Mouse (Mus musculus): Measurements from ENCODE around the gene Fam241a. TPM values are rescaled to one million over a fixed set of nuclear protein-coding genes. Genes with fewer than 3 reads are reported as not detected.

The Fam241a gene
- total and polyA plus RNA-seq, 3 experiments, result 1.6 to 12.7 (median 5.3) TPM

GRCm38 (mm10) chr3:127926635-127927183 lies 30.6 kb upstream of the Fam241a start:
- no peak for DNase-seq (ENCODE audit: extremely low read depth)
- peaks cover 6 to 31% of the 10 kb centered on the region in 2 experiments for H3K4me1 ChIP-seq (ENCODE audit: control insufficient read depth in 1 of 2, insufficient read depth in 2 of 2)
- H3K27me3 ChIP-seq (replicated peaks), result no peaks in the 10 kb centered on the region
- no peaks in the 10 kb centered on the region for H3K9me3 ChIP-seq (replicated peaks; ENCODE audit: low read length)
- H3K4me2 ChIP-seq (ENCODE audit: insufficient read depth, low read depth, poor library complexity, severe bottlenecking), result peak overlapping the region; percentile 6; the same call in 1 of the 2 replicates
- dilution Hi-C loops (cut with MboI; ENCODE audit: extremely low pct_ligation_motif_present, extremely low pct_unique_long_range_greater_than_20kb, low sequenced_read_pairs), result no loop called here
- H3K4me3 ChIP-seq (replicated peaks in 1 of 3; ENCODE audit: low read depth in 2 of 3, low read length in 2 of 3, poor library complexity in 1 of 3), result no peak overlapping the region
- no peak overlapping the region for H3K27ac ChIP-seq (ENCODE audit: insufficient read depth, low read depth)
- no peak overlapping the region for H3K9ac ChIP-seq (ENCODE audit: insufficient read depth, low read depth)
- H3K79me2 ChIP-seq (replicated peaks; ENCODE audit: control insufficient read depth, extremely low read depth, insufficient read depth, poor library complexity, severe bottlenecking), result no peaks in the 10 kb centered on the region
- in situ Hi-C loops (cut with MboI; ENCODE audit: low pct_ligation_motif_present, low pct_unique_long_range_greater_than_20kb, low sequenced_read_pairs), result loop anchor here (25.0 kb wide), 2 partner anchors 164 to 314 kb away; no protein-coding TSS in a partner anchor
- H3K36me3 ChIP-seq (replicated peaks in 1 of 2; ENCODE audit: control insufficient read depth in 1 of 2, insufficient read depth in 1 of 2, low read length in 1 of 2), result no peaks in the 10 kb centered on the region
- TF ChIP-seq MYC (IDR thresholded peaks at IDR 0.05; ENCODE audit: low read depth, low read length), result 0 out of 2 replicates have a peak, but pooled peaks have one; percentile 25
- TF ChIP-seq JUN (IDR thresholded peaks at IDR 0.05; ENCODE audit: insufficient read depth, low read depth, low read length), result no peak
- peak; percentile 48; the same call in 1 of the 2 replicates for TF ChIP-seq MAX (IDR thresholded peaks at IDR 0.05; ENCODE audit: low read length)
- no peak for TF ChIP-seq E2F4 (IDR thresholded peaks at IDR 0.05; ENCODE audit: insufficient replicate concordance, low read depth, low read length)
- 0 out of 2 replicates have a peak, but pooled peaks have one; percentile 32 for TF ChIP-seq SIN3A (IDR thresholded peaks at IDR 0.05; ENCODE audit: low read length)
- TF ChIP-seq ZC3H11A (IDR thresholded peaks at IDR 0.05; ENCODE audit: low read depth, low read length), result no peak
- TF ChIP-seq ETS1 (conservative IDR thresholded peaks at IDR 0.05; ENCODE audit: low read depth, low read length), result peak; percentile 71
- peak; percentile 40; the same call in 1 of the 2 replicates for TF ChIP-seq ELF1 (IDR thresholded peaks at IDR 0.05; ENCODE audit: low read depth, low read length)
- TF ChIP-seq JUND (conservative IDR thresholded peaks at IDR 0.05; ENCODE audit: low read depth, low read length), result no peak
- peak; percentile 63 for TF ChIP-seq EP300 (IDR thresholded peaks at IDR 0.05; ENCODE audit: low read length)
- TF ChIP-seq SMC3 (IDR thresholded peaks at IDR 0.05; ENCODE audit: low read depth, low read length), result no peak
- TF ChIP-seq MAFK (IDR thresholded peaks at IDR 0.05; ENCODE audit: insufficient replicate concordance, low read length), result 0 out of 2 replicates have a peak, but pooled peaks have one; percentile 27
- no peak for TF ChIP-seq POLR2A (IDR thresholded peaks at IDR 0.05; ENCODE audit: low read depth, low read length)
- no peak for TF ChIP-seq MAZ (IDR thresholded peaks at IDR 0.05; ENCODE audit: low read depth, low read length)
- TF ChIP-seq BHLHE40 (IDR thresholded peaks at IDR 0.05; ENCODE audit: low read depth, low read length), result peak; percentile 82
- TF ChIP-seq POLR2AphosphoS2 (IDR thresholded peaks at IDR 0.05; ENCODE audit: low read depth, low read length), result no peak
- TF ChIP-seq TBP (conservative IDR thresholded peaks at IDR 0.05; ENCODE audit: low read depth, low read length), result no peak

DNA sequence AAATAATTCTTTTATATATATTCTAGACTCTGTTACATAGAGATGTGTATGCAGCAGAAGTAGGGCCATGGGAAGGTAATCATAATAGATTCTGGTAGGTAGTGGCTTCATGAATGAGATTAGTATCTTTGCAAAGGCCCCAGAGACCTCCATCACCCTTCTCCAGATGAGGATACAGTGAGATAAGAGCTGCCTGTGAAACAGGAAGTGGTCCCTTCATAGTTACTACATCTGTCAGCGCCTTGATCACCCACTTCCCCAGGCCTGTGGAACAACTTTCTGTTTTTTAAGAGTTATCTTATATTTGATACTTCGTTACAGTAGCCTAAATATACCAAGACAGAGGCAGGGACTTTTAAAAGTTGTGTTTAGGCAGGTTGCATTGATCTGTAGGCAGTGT lies 28.3 kb upstream of the Fam241a start:
- TF ChIP-seq SIN3A (IDR thresholded peaks at IDR 0.05; ENCODE audit: low read length) (no peak), ELF1 (IDR thresholded peaks at IDR 0.05; ENCODE audit: low read depth, low read length) (0 out of 2 replicates have a peak, but pooled peaks have one; percentile 17), EP300 (IDR thresholded peaks at IDR 0.05; ENCODE audit: low read length) (peak; percentile 45; the same call in 1 of the 2 replicates)
- in situ Hi-C loops (cut with MboI; ENCODE audit: low pct_ligation_motif_present, low pct_unique_long_range_greater_than_20kb, low sequenced_read_pairs), result no loop called here
- Histone ChIP-seq H3K36me3 (replicated peaks in 1 of 2; ENCODE audit: control insufficient read depth in 1 of 2, insufficient read depth in 1 of 2, low read length in 1 of 2) (no peaks in the 10 kb centered on the region), H3K9me3 (replicated peaks; ENCODE audit: low read length) (no peaks in the 10 kb centered on the region), H3K27ac (ENCODE audit: insufficient read depth, low read depth) (no peak overlapping the region), H3K4me1 (ENCODE audit: control insufficient read depth in 1 of 2, insufficient read depth in 2 of 2) (peaks cover 6 to 32% of the 10 kb centered on the region in 2 experiments), H3K27me3 (replicated peaks) (no peaks in the 10 kb centered on the region), H3K79me2 (replicated peaks; ENCODE audit: control insufficient read depth, extremely low read depth, insufficient read depth, poor library complexity, severe bottlenecking) (no peaks in the 10 kb centered on the region), H3K4me3 (replicated peaks in 1 of 3; ENCODE audit: low read depth in 2 of 3, low read length in 2 of 3, poor library complexity in 1 of 3) (no peak overlapping the region), H3K4me2 (ENCODE audit: insufficient read depth, low read depth, poor library complexity, severe bottlenecking) (no peak overlapping the region), H3K9ac (ENCODE audit: insufficient read depth, low read depth) (no peak overlapping the region)
- dilution Hi-C loops (cut with MboI; ENCODE audit: extremely low pct_ligation_motif_present, extremely low pct_unique_long_range_greater_than_20kb, low sequenced_read_pairs), result no loop called here
- DNase-seq (ENCODE audit: extremely low read depth), result no peak
